Mouse (Mus musculus): ENCODE measurements around the gene Patl1. TPM values are rescaled to one million over a fixed set of nuclear protein-coding genes. Genes with fewer than 3 reads are reported as not detected.
"Not testable (repeated sequence)": the region's sequence is repeated elsewhere in the genome, so short reads cannot be mapped to it uniquely, and the experiment has no call there.

The Patl1 gene
- total RNA-seq (2015; ENCODE audit: low replicate concordance) (9.6 and 12.3 TPM in 2 replicates), total RNA-seq (2017; ENCODE audit: low replicate concordance) (2.7 and 5.3 TPM in 2 replicates)

DNA sequence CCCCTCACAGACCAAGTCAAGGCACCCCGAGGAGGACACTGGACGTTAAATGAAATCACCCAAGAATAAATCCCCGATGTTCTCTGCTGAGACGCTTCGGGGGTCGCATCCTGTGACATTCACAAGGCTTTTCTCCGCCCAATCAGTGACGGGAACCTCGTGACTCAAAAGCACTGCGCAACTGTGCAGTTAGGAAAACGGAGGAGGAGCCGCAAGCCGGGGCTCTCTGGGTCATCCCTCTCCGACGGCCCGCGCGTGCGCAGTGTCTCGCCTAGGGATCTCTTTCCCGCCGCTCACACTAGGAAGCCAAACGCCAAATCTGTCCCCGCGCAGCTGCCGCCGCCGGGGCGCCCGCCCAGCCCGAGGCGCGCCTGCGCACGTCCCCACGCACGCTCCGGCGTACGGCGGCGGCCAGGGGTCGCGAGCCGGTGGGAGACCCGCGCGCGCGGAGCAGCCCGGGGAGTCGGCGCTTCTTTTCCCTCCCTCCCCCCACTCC, at the start of gene Patl1:
Gene Patl1, plus strand, starts transcription at position 363 of the 496 bp plus-strand sequence.
- peak; percentile 98 for ATAC-seq (replicated peaks; ENCODE audit: low FRiP score, poor library complexity, severe bottlenecking)

DNA sequence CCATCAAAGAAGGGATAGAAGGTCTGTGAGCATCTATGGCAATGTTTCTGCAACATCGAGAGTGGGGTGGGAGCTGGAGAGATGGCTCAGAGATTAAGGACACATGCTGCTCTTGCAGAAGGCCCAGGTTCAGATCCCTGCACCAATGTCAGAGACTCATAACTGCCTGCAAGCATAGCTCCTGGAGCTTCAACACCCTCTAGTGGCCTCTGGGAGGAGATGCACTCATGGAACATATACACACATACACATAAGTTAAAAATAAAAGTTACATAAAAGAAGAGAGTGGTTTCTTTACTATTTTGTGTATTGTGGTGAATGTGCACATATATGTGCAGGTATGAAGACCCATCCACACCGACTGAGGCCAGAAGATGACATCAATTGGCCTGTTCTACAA, 44.4 kb upstream of the Patl1 start:
- ATAC-seq (replicated peaks; ENCODE audit: low FRiP score, poor library complexity, severe bottlenecking), result no peak

DNA sequence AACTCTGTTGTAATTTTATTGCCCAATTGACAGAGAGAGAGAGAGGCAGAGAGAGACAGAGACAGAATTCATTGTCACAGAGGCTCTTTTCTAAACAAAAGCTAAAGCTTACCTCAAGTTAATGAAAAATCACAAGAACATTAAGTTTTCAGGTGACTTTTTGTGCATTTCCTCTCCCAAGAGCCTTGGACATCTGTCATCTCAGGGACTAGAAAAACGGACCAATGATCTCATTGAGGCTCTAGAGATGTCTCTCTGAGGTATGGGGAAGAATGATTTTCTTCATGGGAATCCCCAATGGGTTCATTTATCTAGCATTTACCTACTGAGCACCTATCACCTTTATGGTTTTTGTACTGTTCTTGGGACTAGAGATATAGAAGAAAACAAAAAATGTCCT, 37.2 kb upstream of the Patl1 start, which contains the start of gene Olfr1419:
Gene Olfr1419, minus strand, starts transcription at position 101 of the 400 bp plus-strand sequence.
- no peak for ATAC-seq (replicated peaks; ENCODE audit: low FRiP score, poor library complexity, severe bottlenecking)

GRCm38 (mm10) chr19:11878404-11878803, 33.8 kb upstream of the Patl1 start:
- peak; percentile 59; the same call in 1 of the 2 replicates for ATAC-seq (replicated peaks; ENCODE audit: low FRiP score, poor library complexity, severe bottlenecking)

DNA sequence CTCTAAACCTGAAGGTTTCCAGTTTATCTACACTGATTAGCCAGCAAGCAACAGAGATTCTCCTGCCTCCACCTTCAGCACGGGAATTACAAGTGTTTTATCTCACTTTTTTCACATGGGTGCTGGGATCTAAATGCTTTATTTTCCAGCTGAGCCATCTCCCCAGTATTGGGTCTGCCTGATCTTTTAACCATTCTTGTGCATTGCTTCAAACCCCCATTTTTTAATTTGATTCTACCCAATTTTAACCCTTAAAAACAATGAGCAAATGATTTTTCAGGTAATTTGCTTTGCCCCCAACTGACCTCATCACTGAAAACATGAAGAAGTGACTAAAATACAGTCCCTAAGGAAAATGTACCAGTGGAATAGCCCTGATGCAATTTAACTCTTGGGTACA, 25.9 kb upstream of the Patl1 start, which contains the start of gene Olfr1420:
Gene Olfr1420, plus strand, starts transcription at position 301 of the 400 bp plus-strand sequence.
- ATAC-seq (replicated peaks; ENCODE audit: low FRiP score, poor library complexity, severe bottlenecking), result no peak

GRCm38 (mm10) chr19:11911021-11911420, 1.2 kb upstream of the Patl1 start:
- ATAC-seq (replicated peaks; ENCODE audit: low FRiP score, poor library complexity, severe bottlenecking), result no peak

DNA sequence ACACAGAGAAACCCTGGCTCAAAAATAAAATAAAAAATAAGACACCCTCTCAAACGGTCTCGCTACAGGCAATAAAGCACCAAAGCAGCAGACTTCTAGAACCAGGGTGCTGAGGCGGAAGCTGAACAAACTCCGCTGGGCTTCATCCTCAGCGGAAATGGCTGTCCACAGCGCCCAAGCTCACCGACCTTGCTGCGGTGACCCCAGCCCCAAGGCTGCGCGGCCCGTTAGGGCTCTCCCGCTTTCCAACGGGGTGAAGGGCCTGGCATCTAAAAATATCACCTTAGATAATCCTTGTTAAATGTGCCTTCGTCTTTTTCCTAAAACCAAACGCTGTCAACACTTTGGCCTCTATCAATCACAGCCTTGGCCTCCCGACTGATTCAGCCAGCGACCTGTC, 596 bp upstream of the Patl1 start:
- no peak for ATAC-seq (replicated peaks; ENCODE audit: low FRiP score, poor library complexity, severe bottlenecking)

DNA sequence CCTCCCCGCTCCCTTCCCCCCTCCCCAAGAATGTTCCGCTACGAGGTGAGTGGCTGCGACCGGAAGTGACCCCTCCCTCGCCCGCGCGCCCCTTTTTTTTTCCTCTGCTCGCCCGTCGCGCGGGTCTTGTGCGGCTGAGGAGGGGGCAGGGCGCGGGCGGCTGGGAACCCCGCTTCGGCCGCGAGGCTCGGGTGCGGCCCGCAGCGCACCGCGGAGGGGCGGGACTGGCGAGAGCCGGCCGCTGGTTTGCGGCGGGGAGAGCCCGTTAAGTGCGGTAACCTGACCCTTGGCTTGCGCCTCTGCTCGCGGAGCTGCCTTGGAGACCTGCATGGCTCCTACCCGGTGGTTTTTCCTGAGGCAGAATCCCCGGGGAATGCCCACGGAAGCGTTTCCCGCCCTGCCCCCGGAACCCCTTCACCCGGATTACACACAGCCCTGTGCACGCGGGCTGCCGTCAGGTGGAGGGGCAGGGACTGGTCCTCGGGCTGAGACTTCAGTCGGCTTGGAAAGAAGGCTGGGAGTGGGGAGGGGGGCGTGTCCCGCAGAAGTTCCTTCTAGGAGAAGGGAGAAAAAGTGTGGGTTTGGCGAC, 428 bp downstream of the Patl1 start:
- ATAC-seq (replicated peaks; ENCODE audit: low FRiP score, poor library complexity, severe bottlenecking), result peak; percentile 58

GRCm38 (mm10) chr19:11915804-11916203, 3.6 kb downstream of the Patl1 start:
- no peak for ATAC-seq (replicated peaks; ENCODE audit: low FRiP score, poor library complexity, severe bottlenecking)

DNA sequence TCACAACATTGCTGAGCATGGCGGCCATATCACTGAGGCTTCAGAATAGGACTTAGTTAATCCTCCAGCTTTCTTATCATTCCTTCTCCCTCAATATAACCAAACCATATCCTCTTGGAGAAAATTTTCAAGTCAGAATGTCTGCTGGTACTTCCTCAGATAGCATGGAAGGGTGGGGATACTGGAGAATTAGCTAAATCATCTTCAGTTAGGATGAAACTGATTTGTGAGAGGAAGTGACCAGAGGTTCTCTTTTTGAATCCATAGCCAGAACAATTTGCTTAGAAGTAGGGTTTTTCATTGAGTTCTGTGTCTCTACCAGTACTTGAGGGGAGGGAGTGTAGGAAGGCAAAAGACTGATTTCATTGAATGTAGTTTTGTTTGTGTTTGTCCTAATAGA, 9.9 kb downstream of the Patl1 start:
- ATAC-seq (replicated peaks; ENCODE audit: low FRiP score, poor library complexity, severe bottlenecking), result no peak

DNA sequence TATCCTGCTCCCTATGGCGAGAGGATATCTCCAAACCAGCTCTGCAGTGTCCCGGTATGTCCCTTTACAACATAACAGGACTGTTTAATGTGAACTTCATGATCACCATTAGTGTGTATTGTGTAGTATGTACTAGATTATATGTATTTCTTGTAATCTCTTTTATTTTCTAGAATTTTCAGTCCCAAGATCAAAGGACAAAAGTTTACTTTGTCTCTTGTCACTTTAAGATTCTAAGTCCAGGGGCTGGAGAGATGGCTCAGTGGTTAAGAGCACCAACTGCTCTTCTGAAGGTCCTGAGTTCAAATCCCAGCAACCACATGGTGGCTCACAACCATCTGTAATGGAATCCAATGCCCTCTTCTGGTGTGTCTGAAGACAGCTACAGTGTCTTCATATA, 10.3 kb downstream of the Patl1 start:
- not testable (repeated sequence) for ATAC-seq (replicated peaks; ENCODE audit: low FRiP score, poor library complexity, severe bottlenecking)

DNA sequence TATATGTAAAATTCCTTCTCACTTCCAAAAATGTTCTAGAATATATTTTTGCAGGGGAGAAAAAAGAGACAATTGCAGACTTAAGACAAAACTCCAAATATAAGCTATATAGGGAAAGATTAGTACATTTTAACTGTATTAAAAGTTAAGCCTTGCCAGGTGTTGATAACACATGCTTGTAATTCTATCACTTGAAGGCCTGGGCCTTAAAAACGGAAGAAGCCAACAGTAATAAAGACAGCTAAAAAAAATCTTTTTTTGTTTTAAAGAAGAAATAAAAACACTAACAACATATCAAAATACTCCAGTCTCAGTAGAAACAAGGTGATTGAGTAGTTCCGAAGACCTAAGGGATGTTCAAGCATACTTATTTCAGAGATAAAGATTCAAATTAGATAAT, 14.2 kb downstream of the Patl1 start:
- no peak for ATAC-seq (replicated peaks; ENCODE audit: low FRiP score, poor library complexity, severe bottlenecking)

DNA sequence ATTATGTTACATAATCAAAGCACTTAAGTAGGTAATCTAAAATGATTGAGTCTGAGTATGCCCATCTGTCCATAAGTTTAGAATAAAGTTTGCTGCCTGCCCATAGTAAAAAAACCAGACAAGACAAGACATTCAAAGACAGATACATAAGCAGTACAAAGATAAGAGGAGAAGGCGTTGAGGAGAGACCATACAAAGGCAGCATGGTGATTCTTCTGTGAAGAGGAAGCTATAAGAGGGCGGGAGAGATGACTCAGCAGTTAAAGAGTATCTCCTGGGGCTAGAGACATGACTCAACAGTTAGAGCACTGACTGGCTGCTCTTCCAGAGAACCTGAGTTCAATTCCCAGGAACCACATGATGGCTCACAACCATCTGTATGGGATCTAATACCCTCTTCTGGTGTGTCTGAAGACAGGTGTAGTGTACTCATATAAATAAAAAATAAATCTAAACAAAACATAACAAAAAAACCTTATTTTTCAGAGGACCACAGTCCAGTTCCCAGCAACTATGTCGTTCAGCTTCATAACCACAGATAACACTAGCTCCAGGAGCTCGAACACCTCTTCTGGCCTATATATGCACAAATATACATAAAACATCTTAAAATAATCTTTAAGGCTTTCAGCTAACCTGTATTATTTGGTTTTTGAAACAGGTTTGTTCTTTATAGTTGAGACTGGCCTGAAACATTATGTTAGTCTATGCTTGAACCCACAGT, 16.0 kb downstream of the Patl1 start:
- ATAC-seq (replicated peaks; ENCODE audit: low FRiP score, poor library complexity, severe bottlenecking), result peak; percentile 87

GRCm38 (mm10) chr19:11946460-11946859, 34.3 kb downstream of the Patl1 start:
- not testable (repeated sequence) for ATAC-seq (replicated peaks; ENCODE audit: low FRiP score, poor library complexity, severe bottlenecking)

- no peak for ATAC-seq (replicated peaks; ENCODE audit: low FRiP score, poor library complexity, severe bottlenecking)
Observed at GRCm38 (mm10) chr19:11949878-11950277, 37.7 kb downstream of the Patl1 start.

DNA sequence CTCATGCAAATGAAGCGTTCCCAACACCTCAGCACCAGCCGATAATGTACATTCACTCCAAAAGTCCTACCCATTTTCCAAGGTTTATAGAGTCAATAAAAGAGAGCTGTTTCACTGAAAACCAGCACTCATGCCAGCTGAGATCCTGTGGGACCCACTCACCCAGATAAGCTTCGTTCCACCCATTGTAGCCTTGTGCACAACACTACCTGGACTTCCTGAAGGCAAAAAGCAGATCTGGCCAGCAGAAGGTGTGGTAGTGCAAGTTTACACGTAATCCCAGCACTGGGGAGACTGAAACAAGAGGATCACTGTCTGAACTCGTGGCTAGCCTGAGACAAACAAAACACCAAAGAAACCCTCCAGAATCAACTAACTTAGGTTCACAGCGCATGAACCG, 38.5 kb downstream of the Patl1 start:
- no peak for ATAC-seq (replicated peaks; ENCODE audit: low FRiP score, poor library complexity, severe bottlenecking)

- no peak for ATAC-seq (replicated peaks; ENCODE audit: low FRiP score, poor library complexity, severe bottlenecking)
Observed at GRCm38 (mm10) chr19:11954206-11954605, 42.0 kb downstream of the Patl1 start.

DNA sequence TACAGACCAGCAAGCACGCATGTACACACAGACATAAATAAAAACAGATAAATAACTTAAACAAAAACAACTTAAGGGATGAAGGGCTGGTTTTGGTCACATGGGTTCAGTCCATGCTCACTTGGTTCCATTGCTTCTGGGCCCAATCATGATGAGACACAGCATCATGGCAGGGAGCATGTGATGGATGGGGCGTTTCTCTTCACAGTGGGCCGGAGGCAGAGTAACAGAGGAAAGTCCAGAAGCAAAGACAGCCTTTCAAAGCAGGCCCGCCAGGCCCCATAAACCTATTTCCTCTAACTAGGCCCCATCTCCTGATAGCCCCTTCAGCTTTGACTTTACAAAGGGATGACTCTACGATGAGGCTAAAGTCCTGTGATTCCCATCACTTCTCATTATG, 44.4 kb downstream of the Patl1 start:
- ATAC-seq (replicated peaks; ENCODE audit: low FRiP score, poor library complexity, severe bottlenecking), result no peak

GRCm38 (mm10) chr19:11957396-11957795, 45.2 kb downstream of the Patl1 start:
- no peak for ATAC-seq (replicated peaks; ENCODE audit: low FRiP score, poor library complexity, severe bottlenecking)

- ATAC-seq (replicated peaks; ENCODE audit: low FRiP score, poor library complexity, severe bottlenecking), result no peak
Observed at GRCm38 (mm10) chr19:11957846-11958245, 45.6 kb downstream of the Patl1 start.

GRCm38 (mm10) chr19:11964266-11964665, 52.1 kb downstream of the Patl1 start:
- no peak for ATAC-seq (replicated peaks; ENCODE audit: low FRiP score, poor library complexity, severe bottlenecking)
